Mouse (Mus musculus): ENCODE results near the gene Skint7.
"Not testable (repeated sequence)": the region's sequence is repeated elsewhere in the genome, so short reads cannot be mapped to it uniquely, and the experiment has no call there.

The Skint7 gene

GRCm38 (mm10) chr4:111972623-111973022 lies at the start of gene Skint7:
Gene Skint7, plus strand, starts transcription at chr4:111972923.
- no peak for DNase-seq (ENCODE audit: low spot score)

DNA sequence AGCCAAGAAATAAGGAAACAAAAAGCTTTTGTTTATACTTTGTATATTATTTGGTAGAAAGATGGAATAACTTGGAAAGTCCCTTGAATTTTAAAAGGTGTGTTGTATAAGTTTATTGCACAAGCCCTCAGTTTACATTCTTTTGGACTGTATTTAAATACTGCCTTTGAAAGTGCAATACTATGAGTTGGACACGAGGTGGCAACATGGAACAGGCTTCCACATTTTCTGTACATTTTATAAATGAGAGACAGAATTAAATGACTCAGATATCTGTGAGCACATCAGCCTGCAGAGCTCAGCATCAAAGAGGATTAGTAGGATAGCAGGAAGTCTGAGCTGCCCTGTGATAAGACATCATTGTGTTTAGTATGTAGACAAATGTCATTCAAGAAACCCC lies 11.4 kb upstream of the Skint7 start:
- no peak for DNase-seq (ENCODE audit: low spot score)

- not testable (repeated sequence) for DNase-seq (ENCODE audit: low spot score)
These were observed 9.5 kb upstream of the Skint7 start for GRCm38 (mm10) chr4:111963241-111963640.

DNA sequence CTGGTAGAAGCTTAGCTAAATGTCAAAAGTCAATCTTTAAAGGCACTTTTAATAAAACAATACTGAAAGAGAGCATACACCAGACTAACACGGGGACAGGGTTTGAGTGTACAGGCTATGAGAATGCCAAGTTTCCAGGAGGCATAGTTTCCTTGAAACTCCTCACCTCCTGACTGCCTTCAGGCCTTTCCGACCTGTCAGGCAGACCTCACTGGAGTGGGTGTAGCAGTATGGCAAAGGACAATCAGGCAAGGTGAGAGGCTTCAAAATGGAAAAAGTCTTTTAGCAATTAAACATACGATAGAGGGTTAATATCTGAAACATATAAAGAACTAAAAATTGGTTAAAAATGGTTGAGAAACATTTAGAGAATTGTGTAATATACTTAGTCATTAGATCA lies 9.1 kb upstream of the Skint7 start:
- no peak for DNase-seq (ENCODE audit: low spot score)

DNA sequence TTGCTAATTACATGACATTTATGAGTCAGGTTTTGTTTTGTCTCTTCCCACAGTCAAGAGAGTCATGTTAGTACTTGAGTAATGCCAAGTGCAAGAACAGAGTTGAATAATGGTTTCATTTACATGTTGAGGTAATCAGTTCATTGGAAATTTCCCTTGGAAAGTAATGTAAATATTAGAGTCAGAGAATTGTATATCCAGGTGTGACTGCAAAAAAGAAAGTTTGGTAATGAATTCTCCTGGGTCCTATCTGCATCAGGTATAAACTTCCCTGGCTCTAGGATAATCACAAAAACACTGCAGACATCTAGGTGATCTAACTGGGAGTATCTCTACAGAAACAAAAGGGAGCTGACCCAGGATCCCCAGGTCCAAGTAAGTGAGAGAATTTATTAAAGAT lies 33.2 kb downstream of the Skint7 start, which contains the start of gene Skint1:
Skint1 (plus strand) TSS at position 301 of the 400 bp plus-strand sequence.
- DNase-seq (ENCODE audit: low spot score), result no peak

All from layer of hippocampus, adult 11-12 months (tissue).